Mouse (Mus musculus): ENCODE data around the gene Gsn. TPM values are rescaled to one million over a fixed set of nuclear protein-coding genes. Genes with fewer than 3 reads are reported as not detected.

Gene Gsn
- polyA plus RNA-seq, 1 experiment from 2014 or later: 129 TPM

- H3K4me1 ChIP-seq (replicated peaks; ENCODE audit: control insufficient read depth, insufficient read depth, low read length): peaks cover 11% of the 10 kb centered on the region; the same call in 1 of the 2 replicates
- no peak for TF ChIP-seq CTCF (IDR thresholded peaks at IDR 0.05; ENCODE audit: low read depth)
- no peak for ATAC-seq
- WGBS: 81% methylated on average over 7 of the region's 7 CpGs
- no peaks in the 10 kb centered on the region for H3K27me3 ChIP-seq (replicated peaks; ENCODE audit: control insufficient read depth, insufficient read depth, low read length)
- no peak overlapping the region for H3K4me3 ChIP-seq (ENCODE audit: low read depth, low read length)
- no peak overlapping the region for H3K27ac ChIP-seq (ENCODE audit: low read depth, low read length)
- no peak overlapping the region for H3K4me2 ChIP-seq (replicated peaks; ENCODE audit: low read depth)
- no peaks in the 10 kb centered on the region for H3K9me3 ChIP-seq (ENCODE audit: control insufficient read depth)
- H3K36me3 ChIP-seq (ENCODE audit: control insufficient read depth, insufficient read depth): peaks cover 3% of the 10 kb centered on the region; the same call in 1 of the 2 replicates
- no peak overlapping the region for H3K9ac ChIP-seq (ENCODE audit: low read depth, low read length)
Measured at GRCm38 (mm10) chr2:35278371-35279210, 22.4 kb downstream of the Gsn start.

GRCm38 (mm10) chr2:35280001-35280400 is 23.8 kb downstream of the Gsn start:
- WGBS: 56% methylated on average over 3 of the region's 3 CpGs
- ATAC-seq: no peak
- Histone ChIP-seq H3K4me3 (ENCODE audit: low read depth, low read length) (no peak overlapping the region), H3K4me1 (replicated peaks; ENCODE audit: control insufficient read depth, insufficient read depth, low read length) (peaks cover 11% of the 10 kb centered on the region; the same call in 1 of the 2 replicates), H3K36me3 (ENCODE audit: control insufficient read depth, insufficient read depth) (0 out of 2 replicates have a peak, but pooled peaks cover under 1% of the 10 kb centered on the region), H3K9me3 (ENCODE audit: control insufficient read depth) (no peaks in the 10 kb centered on the region), H3K27ac (ENCODE audit: low read depth, low read length) (no peak overlapping the region), H3K27me3 (replicated peaks; ENCODE audit: control insufficient read depth, insufficient read depth, low read length) (no peaks in the 10 kb centered on the region), H3K4me2 (replicated peaks; ENCODE audit: low read depth) (no peak overlapping the region), H3K9ac (ENCODE audit: low read depth, low read length) (no peak overlapping the region)
- TF ChIP-seq CTCF (IDR thresholded peaks at IDR 0.05; ENCODE audit: low read depth): no peak

GRCm38 (mm10) chr2:35282214-35282613 is 26.0 kb downstream of the Gsn start:
- H3K27me3 ChIP-seq (replicated peaks; ENCODE audit: control insufficient read depth, insufficient read depth, low read length): no peaks in the 10 kb centered on the region
- 3% methylated on average over 32 of the region's 32 CpGs for WGBS
- peak overlapping the region; percentile 37; the same call in 1 of the 2 replicates for H3K9ac ChIP-seq (ENCODE audit: low read depth, low read length)
- peaks cover 9% of the 10 kb centered on the region; the same call in 1 of the 2 replicates for H3K4me1 ChIP-seq (replicated peaks; ENCODE audit: control insufficient read depth, insufficient read depth, low read length)
- peaks cover 21% of the 10 kb centered on the region; the same call in 1 of the 2 replicates for H3K36me3 ChIP-seq (ENCODE audit: control insufficient read depth, insufficient read depth)
- ATAC-seq: peak; percentile 69
- no peaks in the 10 kb centered on the region for H3K9me3 ChIP-seq (ENCODE audit: control insufficient read depth)
- peak overlapping the region; percentile 41 for H3K4me3 ChIP-seq (ENCODE audit: low read depth, low read length)
- TF ChIP-seq CTCF (IDR thresholded peaks at IDR 0.05; ENCODE audit: low read depth): no peak
- peak overlapping the region; percentile 35; the same call in 1 of the 2 replicates for H3K27ac ChIP-seq (ENCODE audit: low read depth, low read length)
- peak overlapping the region; percentile 76 for H3K4me2 ChIP-seq (replicated peaks; ENCODE audit: low read depth)

- no peak for TF ChIP-seq CTCF (IDR thresholded peaks at IDR 0.05; ENCODE audit: low read depth)
- ATAC-seq: no peak
Measured at GRCm38 (mm10) chr2:35283997-35284396, 27.8 kb downstream of the Gsn start.

GRCm38 (mm10) chr2:35285209-35285608 is 29.0 kb downstream of the Gsn start:
- no peak for TF ChIP-seq CTCF (IDR thresholded peaks at IDR 0.05; ENCODE audit: low read depth)
- H3K27ac ChIP-seq (ENCODE audit: low read depth, low read length): no peak overlapping the region
- peaks cover 6% of the 10 kb centered on the region; the same call in 1 of the 2 replicates for H3K4me1 ChIP-seq (replicated peaks; ENCODE audit: control insufficient read depth, insufficient read depth, low read length)
- no peak for ATAC-seq
- no peak overlapping the region for H3K9ac ChIP-seq (ENCODE audit: low read depth, low read length)
- WGBS: 77% methylated on average over 5 of the region's 5 CpGs
- H3K27me3 ChIP-seq (replicated peaks; ENCODE audit: control insufficient read depth, insufficient read depth, low read length): no peaks in the 10 kb centered on the region
- H3K9me3 ChIP-seq (ENCODE audit: control insufficient read depth): no peaks in the 10 kb centered on the region
- no peak overlapping the region for H3K4me2 ChIP-seq (replicated peaks; ENCODE audit: low read depth)
- H3K36me3 ChIP-seq (ENCODE audit: control insufficient read depth, insufficient read depth): peaks cover 30% of the 10 kb centered on the region; the same call in 1 of the 2 replicates
- H3K4me3 ChIP-seq (ENCODE audit: low read depth, low read length): no peak overlapping the region

More at GRCm38 (mm10) chr2:35283997-35284396, 27.8 kb downstream of the Gsn start:
- no peaks in the 10 kb centered on the region for H3K27me3 ChIP-seq (replicated peaks; ENCODE audit: control insufficient read depth, insufficient read depth, low read length)
- H3K4me2 ChIP-seq (replicated peaks; ENCODE audit: low read depth): no peak overlapping the region
- no peaks in the 10 kb centered on the region for H3K9me3 ChIP-seq (ENCODE audit: control insufficient read depth)
- no peak overlapping the region for H3K9ac ChIP-seq (ENCODE audit: low read depth, low read length)
- WGBS: 79% methylated on average over 4 of the region's 4 CpGs
- H3K36me3 ChIP-seq (ENCODE audit: control insufficient read depth, insufficient read depth): peaks cover 22% of the 10 kb centered on the region; the same call in 1 of the 2 replicates
- H3K4me1 ChIP-seq (replicated peaks; ENCODE audit: control insufficient read depth, insufficient read depth, low read length): peaks cover 6% of the 10 kb centered on the region; the same call in 1 of the 2 replicates
- no peak overlapping the region for H3K27ac ChIP-seq (ENCODE audit: low read depth, low read length)
- no peak overlapping the region for H3K4me3 ChIP-seq (ENCODE audit: low read depth, low read length)

GRCm38 (mm10) chr2:35287017-35287620 is 30.9 kb downstream of the Gsn start:
- H3K4me1 ChIP-seq (replicated peaks; ENCODE audit: control insufficient read depth, insufficient read depth, low read length): peaks cover 6% of the 10 kb centered on the region; the same call in 1 of the 2 replicates
- H3K4me3 ChIP-seq (ENCODE audit: low read depth, low read length): no peak overlapping the region
- no peak overlapping the region for H3K4me2 ChIP-seq (replicated peaks; ENCODE audit: low read depth)
- TF ChIP-seq CTCF (IDR thresholded peaks at IDR 0.05; ENCODE audit: low read depth): no peak
- no peak overlapping the region for H3K9ac ChIP-seq (ENCODE audit: low read depth, low read length)
- H3K27me3 ChIP-seq (replicated peaks; ENCODE audit: control insufficient read depth, insufficient read depth, low read length): no peaks in the 10 kb centered on the region
- no peak overlapping the region for H3K27ac ChIP-seq (ENCODE audit: low read depth, low read length)
- WGBS: 83% methylated on average over 12 of the region's 12 CpGs
- peaks cover 41% of the 10 kb centered on the region; the same call in 1 of the 2 replicates for H3K36me3 ChIP-seq (ENCODE audit: control insufficient read depth, insufficient read depth)
- no peak for ATAC-seq
- H3K9me3 ChIP-seq (ENCODE audit: control insufficient read depth): no peaks in the 10 kb centered on the region
